In genomic region chr1:190808766-190809221, GRCm38 (mm10) we compare ENCODE assay signal across 9 mouse cellular contexts.
DNase-seq lines count a peak whose midpoint lies in the region; ATAC-seq lines count a peak whose summit lies in the region.
"Had no signal": no experiment of that assay in that cellular context is flagged by ENCODE, and none has a peak within 500 bp of the region (broad histone marks: within the 10 kb centered on the region; RNA-seq: fewer than 3 reads in every experiment).

No protein-coding gene starts in this region.

- no peaks in the 10 kb centered on the region for H3K9me3 ChIP-seq in forebrain, embryonic 16.5 days (ENCODE audit: control insufficient read depth, low read length)
- no peaks in the 10 kb centered on the region for H3K9me3 ChIP-seq in midbrain, embryonic 15.5 days

- 0 out of 2 replicates have a peak, but pooled peaks have one; percentile 23 for ATAC-seq in forebrain, embryonic 16.5 days
- peak; percentile 46; the same call in 1 of the 2 replicates for ATAC-seq in midbrain, embryonic 15.5 days (replicated peaks)
- ATAC-seq: intestine, embryonic 16.5 days had no signal

- no peaks in the 10 kb centered on the region for H3K36me3 ChIP-seq in forebrain, embryonic 16.5 days (ENCODE audit: control insufficient read depth, insufficient read depth)
- H3K36me3 ChIP-seq in midbrain, embryonic 15.5 days (replicated peaks): peaks cover 5% of the 10 kb centered on the region; the same call in 1 of the 2 replicates

- no peak overlapping the region for H3K4me3 ChIP-seq in forebrain, embryonic 16.5 days (replicated peaks; ENCODE audit: low read length)
- H3K4me3 ChIP-seq in midbrain, embryonic 15.5 days: no peak overlapping the region

- H3K27me3 ChIP-seq in forebrain, embryonic 16.5 days (replicated peaks; ENCODE audit: control insufficient read depth, insufficient read depth, low read length): no peaks in the 10 kb centered on the region
- H3K27me3 ChIP-seq in midbrain, embryonic 15.5 days (replicated peaks): no peaks in the 10 kb centered on the region

- no peak overlapping the region for H3K4me2 ChIP-seq in forebrain, embryonic 16.5 days (ENCODE audit: low read length)
- H3K4me2 ChIP-seq in midbrain, embryonic 15.5 days: peak overlapping the region; percentile 11

- no peak overlapping the region for H3K27ac ChIP-seq in forebrain, embryonic 16.5 days (ENCODE audit: low read length)
- H3K27ac ChIP-seq in midbrain, embryonic 15.5 days: no peak overlapping the region; the same call in 1 of the 2 replicates

- peaks cover 8% of the 10 kb centered on the region for H3K4me1 ChIP-seq in forebrain, embryonic 16.5 days (replicated peaks; ENCODE audit: control insufficient read depth, insufficient read depth, low read length)
- peaks cover 19% of the 10 kb centered on the region for H3K4me1 ChIP-seq in midbrain, embryonic 15.5 days

- 42% methylated on average over 19 of the region's 19 CpGs for WGBS in forebrain, embryonic 16.5 days
- 16% methylated on average over 19 of the region's 19 CpGs for WGBS in midbrain, embryonic 15.5 days

- intact Hi-C loops in heart, postnatal 10 days (cut with DNase I): no loop called here
- intact Hi-C loops in heart, postnatal 36 days (cut with DNase I): no loop called here

- no peak overlapping the region for H3K9ac ChIP-seq in forebrain, embryonic 16.5 days (replicated peaks; ENCODE audit: low read depth, low read length)
- H3K9ac ChIP-seq in midbrain, embryonic 15.5 days: 0 out of 2 replicates have a peak overlapping the region, but pooled peaks have one; percentile 10

- DNase-seq in MN1 (ENCODE audit: low spot score): peak; percentile 56
- DNase-seq in brain, adult 2 months (ENCODE audit: low read depth, low spot score): peak; percentile 35
- DNase-seq in thymus, postnatal 14 days: no peak
- no peak for DNase-seq in heart, postnatal 10 days
- DNase-seq in heart, postnatal 36 days: no peak
- DNase-seq: lung, adult 18-20 months had no signal

Comparison
In these comparisons a context has a peak if more than half of its experiments do, and no peak if none do; other contexts are left out.
1. DNase-seq: peak in MN1 (single experiment) and brain, adult 2 months (single experiment); none in thymus, postnatal 14 days (single experiment), heart, postnatal 10 days (0 of 2) and heart, postnatal 36 days (0 of 2).